Mouse (Mus musculus) kidney, adult 2 months (tissue): ENCODE data around the gene Eif2b2.

Source experiments
- CTCF ChIP-seq: fragments of 200-500 bp; conservative IDR thresholded peaks from 2 replicates; pipeline ENCODE4 v1.5.1; 2011; ENCODE audit warnings: low read depth, mild to moderate bottlenecking, control low read depth, low read length, moderate library complexity, mixed read lengths; ENCODE audit not compliant: insufficient read depth, insufficient read length
- POLR2A ChIP-seq: fragments of 200-500 bp; IDR thresholded peaks from one replicate; pipeline ENCODE4 v1.6.1; 2011; ENCODE audit warnings: low read depth, low read length, control low read depth

DNA sequence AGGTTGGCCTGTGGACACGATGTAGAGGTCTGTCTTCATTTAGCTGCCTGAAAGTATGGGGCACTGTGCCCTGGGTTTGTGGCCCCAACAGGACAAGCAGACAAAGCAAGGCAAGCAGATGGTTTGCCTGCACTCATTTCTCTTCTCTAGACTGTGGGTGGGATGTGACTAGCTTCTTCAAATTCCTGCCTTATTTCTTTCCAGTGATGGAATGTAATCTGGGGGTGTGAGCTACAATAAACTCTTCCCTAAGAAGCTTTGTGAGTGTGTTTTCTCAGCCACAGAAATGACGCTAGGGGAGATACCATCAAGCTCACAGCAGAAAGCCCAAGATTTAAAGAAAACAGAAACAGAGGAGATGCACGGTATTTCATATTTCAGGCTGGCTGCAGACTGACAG, 32.8 kb downstream of the Eif2b2 start:
- TF ChIP-seq POLR2A (no peak), CTCF (no peak)
